Mouse (Mus musculus) CH12.LX (cell line): Measurements from ENCODE around the gene Bcr. TPM values are rescaled to one million over a fixed set of nuclear protein-coding genes. Genes with fewer than 3 reads are reported as not detected.

ENCODE experiments used
- DNase-seq: peaks from one replicate; pipeline ENCODE4 v3.0.0-alpha.2; 2013; ENCODE audit errors: extremely low read depth
- H3K27ac ChIP-seq: 2 replicates; pipeline ENCODE4 v1.5.1; 2012; ENCODE audit warnings: low read depth, mild to moderate bottlenecking, control low read depth, moderate library complexity; ENCODE audit not compliant: insufficient read depth
- H3K27me3 ChIP-seq: replicated peaks from 2 replicates; pipeline ENCODE3; 2012; ENCODE audit warnings: inconsistent platforms
- H3K36me3 ChIP-seq, 2 experiments: replicated peaks in 1 of 2; 2 replicates each; pipeline versions ENCODE3 to v1.6.1; 2012; ENCODE audit warnings: inconsistent platforms in 1 of 2, low read length in 1 of 2, mild to moderate bottlenecking in 1 of 2, mixed read lengths in 1 of 2, moderate library complexity in 1 of 2; ENCODE audit not compliant: control insufficient read depth in 1 of 2, insufficient read depth in 1 of 2
- H3K4me1 ChIP-seq, 2 experiments: 2 replicates each; pipeline ENCODE4 v1.6.1; 2012; ENCODE audit warnings: inconsistent platforms in 1 of 2, moderate library complexity in 1 of 2; ENCODE audit not compliant: insufficient read depth in 2 of 2, control insufficient read depth in 1 of 2
- H3K4me2 ChIP-seq: 2 replicates; pipeline ENCODE4 v1.6.1; 2012; ENCODE audit warnings: low read depth, mild to moderate bottlenecking, control low read depth; ENCODE audit not compliant: poor library complexity, insufficient read depth, severe bottlenecking
- H3K4me3 ChIP-seq, 3 experiments: fragments of 150-350 bp in 1 of 3; sonication (generic) in 1 of 3; replicated peaks in 1 of 3; 2 replicates each; pipeline versions ENCODE3 to v1.5.1; 2011 to 2012; ENCODE audit warnings: low read depth in 2 of 3, low read length in 2 of 3, mild to moderate bottlenecking in 2 of 3, moderate library complexity in 2 of 3, control low read depth in 1 of 3, improper control_type of control experiment in 1 of 3, inconsistent platforms in 1 of 3, mixed read lengths in 1 of 3; ENCODE audit not compliant: poor library complexity in 1 of 3
- H3K79me2 ChIP-seq: replicated peaks from 2 replicates; pipeline ENCODE4 v1.6.1; 2012; ENCODE audit warnings: mild to moderate bottlenecking, moderate library complexity; ENCODE audit not compliant: control insufficient read depth, poor library complexity, insufficient read depth, severe bottlenecking; ENCODE audit errors: extremely low read depth
- H3K9ac ChIP-seq: 2 replicates; pipeline ENCODE4 v1.6.1; 2012; ENCODE audit warnings: low read depth, mild to moderate bottlenecking, control low read depth, moderate library complexity; ENCODE audit not compliant: insufficient read depth
- H3K9me3 ChIP-seq: replicated peaks from 2 replicates; pipeline ENCODE3; 2012; ENCODE audit warnings: low read length, inconsistent platforms, mixed read lengths
- E2F4 ChIP-seq: IDR thresholded peaks from 2 replicates; pipeline ENCODE4 v1.6.1; 2011; ENCODE audit warnings: low read depth, low read length, improper control_type of control experiment; ENCODE audit not compliant: insufficient replicate concordance
- ELF1 ChIP-seq: IDR thresholded peaks from 2 replicates; pipeline ENCODE4 v1.6.1; 2014; ENCODE audit warnings: low read depth, mild to moderate bottlenecking, inconsistent platforms, low read length, improper control_type of control experiment
- EP300 ChIP-seq: IDR thresholded peaks from 2 replicates; pipeline ENCODE4 v1.6.1; 2011; ENCODE audit warnings: low read length, improper control_type of control experiment
- MAFK ChIP-seq: IDR thresholded peaks from 2 replicates; pipeline ENCODE4 v1.6.1; 2011; ENCODE audit warnings: low read length, improper control_type of control experiment; ENCODE audit not compliant: insufficient replicate concordance
- NELFE ChIP-seq: IDR thresholded peaks from 2 replicates; pipeline ENCODE4 v1.6.1; 2011; ENCODE audit warnings: low read depth, low read length, improper control_type of control experiment
- SIN3A ChIP-seq: IDR thresholded peaks from 2 replicates; pipeline ENCODE4 v1.6.1; 2012; ENCODE audit warnings: low read length, improper control_type of control experiment, inconsistent platforms
- USF2 ChIP-seq: conservative IDR thresholded peaks from 2 replicates; pipeline ENCODE4 v1.6.1; 2011; ENCODE audit warnings: low read depth, low read length, improper control_type of control experiment
- ZC3H11A ChIP-seq: IDR thresholded peaks from 2 replicates; pipeline ENCODE4 v1.6.1; 2012; ENCODE audit warnings: low read depth, mild to moderate bottlenecking, inconsistent platforms, low read length, improper control_type of control experiment
- dilution Hi-C: fragments of 300-500 bp; cut with MboI; formaldehyde crosslinking; loops from 2 replicates; pipeline ENCODE4 v1.14.3; 2020; ENCODE audit warnings: low sequenced_read_pairs; ENCODE audit not compliant: extremely low pct_unique_long_range_greater_than_20kb, extremely low pct_ligation_motif_present
- in situ Hi-C: fragments of 300-500 bp; cut with MboI; formaldehyde crosslinking; loops from 3 replicates; pipeline ENCODE4 v1.14.3; 2019; ENCODE audit warnings: low sequenced_read_pairs, low pct_ligation_motif_present, low pct_unique_long_range_greater_than_20kb, mixed read lengths
- polyA plus RNA-seq: library from polyadenylated mRNA; unstranded; fragments of >175 nt; gene quantifications from 2 replicates; pipeline ENCODE4 v1.2.1, GENCODE M21; 2012; ENCODE audit warnings: low read depth; ENCODE audit not compliant: insufficient read length
- total RNA-seq, 2 experiments: library from RNA; depleted of rRNA; stranded (reverse); fragments of 300-350 nt in 1 of 2; fragments of >200 nt in 1 of 2; gene quantifications; 2 replicates each; pipeline ENCODE4 v1.2.3; 2012 to 2014

Gene Bcr
- total and polyA plus RNA-seq, 3 experiments: 4.0 to 22.1 (median 20.0) TPM

DNA sequence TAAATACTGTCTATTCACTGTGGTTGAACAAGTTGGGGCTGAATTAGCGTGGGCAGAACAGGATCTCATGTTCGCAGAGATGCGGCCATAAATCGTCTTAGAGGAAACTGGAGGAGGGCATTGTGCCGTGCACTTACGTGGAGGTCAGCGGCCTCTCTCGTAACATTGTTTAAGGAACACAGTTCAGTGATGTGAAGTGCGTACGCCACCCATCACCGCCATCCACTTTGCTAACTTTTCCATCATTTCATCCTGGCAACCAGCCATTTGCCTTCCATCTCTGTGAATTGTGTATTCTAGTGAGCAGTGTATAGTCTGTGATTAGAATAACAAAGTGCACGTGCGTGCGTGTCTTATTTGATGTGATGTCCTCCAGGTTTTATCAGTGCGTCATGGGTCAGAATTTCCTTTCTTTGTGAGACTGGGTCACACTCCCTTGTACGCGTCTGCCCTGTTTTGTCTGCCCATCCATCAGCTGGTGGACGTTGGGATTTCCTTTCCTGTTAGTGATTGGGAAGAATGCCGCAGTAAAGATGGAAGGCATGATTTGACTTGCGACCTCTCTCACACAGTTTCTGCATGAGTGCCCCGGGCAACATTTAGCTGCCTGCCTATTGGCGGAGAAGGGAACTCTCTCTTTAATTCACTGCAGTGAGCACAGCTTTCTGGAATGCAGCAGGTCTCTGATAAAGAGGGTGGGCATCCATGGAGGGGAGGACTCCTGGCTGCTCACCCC is 33.0 kb downstream of the Bcr start:
- H3K9me3 ChIP-seq: no peaks in the 10 kb centered on the region
- H3K4me1 ChIP-seq: peaks cover 30 to 90% of the 10 kb centered on the region in 2 experiments
- H3K4me3 ChIP-seq: no peak overlapping the region
- no peak overlapping the region for H3K27ac ChIP-seq
- dilution Hi-C loops: no loop called here
- H3K27me3 ChIP-seq: no peaks in the 10 kb centered on the region
- peaks cover 0 to 28% of the 10 kb centered on the region in 2 experiments for H3K36me3 ChIP-seq
- in situ Hi-C loops: no loop called here
- no peak for DNase-seq
- peaks cover 4% of the 10 kb centered on the region; the same call in 1 of the 2 replicates for H3K79me2 ChIP-seq
- H3K4me2 ChIP-seq: no peak overlapping the region
- TF ChIP-seq EP300: no peak
- TF ChIP-seq E2F4: no peak
- H3K9ac ChIP-seq: no peak overlapping the region

DNA sequence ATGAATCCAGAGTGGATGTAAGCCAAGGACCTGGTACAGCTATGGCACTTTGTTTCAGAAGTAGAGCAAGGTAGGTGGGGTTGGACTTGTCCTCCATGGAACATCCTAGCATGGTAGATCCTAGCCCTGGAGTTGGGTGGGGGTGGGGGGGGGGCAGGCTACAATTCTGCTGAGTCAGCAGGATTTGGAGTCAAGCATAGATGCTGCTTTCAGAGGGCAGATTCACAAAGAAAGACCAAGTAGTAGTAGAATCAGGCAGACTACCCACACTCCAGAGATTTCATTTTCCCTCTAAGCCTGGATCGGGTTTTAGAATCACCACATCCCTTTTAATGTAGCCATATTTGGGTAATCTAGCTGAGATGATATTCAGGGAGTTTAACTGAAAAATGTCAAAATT is 33.9 kb downstream of the Bcr start:
- no peak overlapping the region for H3K4me2 ChIP-seq
- TF ChIP-seq ZC3H11A (no peak), MAFK (peak; percentile 99), NELFE (no peak), ELF1 (no peak), SIN3A (no peak)
- TF ChIP-seq, all 38 proteins: peak for 1
- no peak overlapping the region for H3K9ac ChIP-seq
- H3K36me3 ChIP-seq: peaks cover 0 to 31% of the 10 kb centered on the region in 2 experiments
- dilution Hi-C loops: no loop called here
- peaks cover 5% of the 10 kb centered on the region; the same call in 1 of the 2 replicates for H3K79me2 ChIP-seq
- H3K4me3 ChIP-seq: no peak overlapping the region
- H3K9me3 ChIP-seq: no peaks in the 10 kb centered on the region
- DNase-seq: no peak
- in situ Hi-C loops: no loop called here
- peaks cover 36 to 89% of the 10 kb centered on the region in 2 experiments for H3K4me1 ChIP-seq
- H3K27ac ChIP-seq: no peak overlapping the region
- no peaks in the 10 kb centered on the region for H3K27me3 ChIP-seq

- Histone ChIP-seq H3K4me2 (no peak overlapping the region), H3K4me1 (peaks cover 36 to 83% of the 10 kb centered on the region in 2 experiments), H3K9ac (no peak overlapping the region), H3K79me2 (peaks cover 7% of the 10 kb centered on the region; the same call in 1 of the 2 replicates), H3K4me3 (no peak overlapping the region), H3K27me3 (no peaks in the 10 kb centered on the region), H3K27ac (no peak overlapping the region), H3K36me3 (peaks cover 0 to 30% of the 10 kb centered on the region in 2 experiments), H3K9me3 (no peaks in the 10 kb centered on the region)
- dilution Hi-C loops (no loop called here), in situ Hi-C loops (no loop called here)
- DNase-seq: no peak
- no peak for TF ChIP-seq USF2
- 0 out of 2 replicates have a peak, but pooled peaks have one; percentile 5 for TF ChIP-seq MAFK
These were observed 34.8 kb downstream of the Bcr start for GRCm38 (mm10) chr10:75095216-75095615.
